Mouse (Mus musculus): Measurements from ENCODE around the gene Lrch1. TPM values are rescaled to one million over a fixed set of nuclear protein-coding genes. Genes with fewer than 3 reads are reported as not detected.
A peak's percentile ranks its signal among the peaks of the same experiment; 100 is the strongest.

Lrch1 gene
- total RNA-seq (2021) = 10 to 100 TPM in 1 of 2 experiments, 1 to 10 TPM in 1; 8.9 to 11.2 TPM
- long read RNA-seq, experiment 1, full-length matches to known transcripts = 6 of 8 reads
- long read RNA-seq, experiment 1, partial matches to known transcripts = 1 of 8 reads
- long read RNA-seq, experiment 1, other reads (novel, unspliced or antisense) = 1 of 8 reads
- long read RNA-seq, experiment 2, full-length matches to known transcripts = 6 of 13 reads
- long read RNA-seq, experiment 2, partial matches to known transcripts = 3 of 13 reads
- long read RNA-seq, experiment 2, other reads (novel, unspliced or antisense) = 4 of 13 reads

- peak; percentile 81 for DNase-seq
Measured at GRCm38 (mm10) chr14:74947376-74948013, at the start of gene Lrch1. Gene Lrch1, minus strand, starts transcription at chr14:74947876.

DNA sequence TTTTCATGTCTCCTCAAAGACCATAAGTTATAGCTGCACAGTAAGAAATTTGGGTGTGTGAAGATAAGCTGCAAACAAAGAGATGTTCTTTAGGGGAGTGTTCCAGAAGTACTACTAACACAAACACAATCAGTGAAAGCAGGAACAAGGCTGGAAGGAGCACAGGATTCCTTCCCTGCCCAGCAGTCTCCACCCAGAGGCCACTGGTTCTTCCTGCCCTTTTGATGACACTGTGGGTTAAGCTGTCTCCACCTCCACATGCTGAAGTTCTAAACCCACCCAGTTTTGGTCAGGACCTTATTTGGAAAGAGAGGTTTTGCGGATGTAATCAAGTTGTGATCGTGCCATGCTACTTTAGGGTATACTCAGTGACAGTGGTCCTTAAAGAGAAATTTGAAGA, 49.4 kb upstream of the Lrch1 start:
- DNase-seq = no peak

DNA sequence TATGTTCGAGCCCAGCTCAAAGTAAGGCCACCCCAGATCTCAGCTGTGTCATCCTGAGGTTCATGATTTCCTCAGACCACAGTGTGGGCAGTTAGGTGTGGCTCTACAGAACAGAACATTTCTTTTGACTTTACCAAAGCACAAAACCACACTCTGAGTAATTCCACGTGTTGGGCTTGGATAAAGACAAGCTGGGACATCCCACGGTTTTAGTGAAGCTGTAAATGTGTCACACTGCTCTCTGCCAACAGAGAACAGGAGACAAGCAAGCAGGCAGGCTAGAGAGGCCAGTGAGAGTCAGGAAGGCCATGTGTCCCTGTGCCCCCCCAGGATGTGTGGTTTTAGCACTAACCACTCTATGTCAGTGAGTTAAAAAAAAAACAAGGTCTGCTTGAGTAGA, 48.9 kb upstream of the Lrch1 start:
- DNase-seq = no peak

- DNase-seq = no peak
Measured at GRCm38 (mm10) chr14:74990504-74990903, 42.8 kb upstream of the Lrch1 start.

DNA sequence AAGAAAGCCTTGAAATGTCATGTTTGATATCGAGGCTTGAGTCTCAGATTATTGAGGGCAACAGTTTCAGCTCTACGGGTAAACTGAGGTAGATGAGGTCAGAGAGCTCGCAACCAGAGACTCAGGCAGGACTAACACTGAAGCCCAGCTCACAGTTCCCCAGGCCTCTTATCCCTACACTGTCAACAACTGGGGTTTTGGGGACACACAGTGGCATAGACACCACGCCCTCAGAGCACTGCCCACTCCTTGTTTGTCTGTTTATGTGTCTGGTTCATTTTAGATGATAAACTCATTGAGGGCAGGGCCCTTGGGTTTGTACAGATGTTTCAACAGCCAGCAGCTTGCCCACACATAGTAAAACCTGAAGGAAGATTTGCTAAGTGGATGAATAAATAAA, 42.2 kb upstream of the Lrch1 start:
- DNase-seq = no peak

DNA sequence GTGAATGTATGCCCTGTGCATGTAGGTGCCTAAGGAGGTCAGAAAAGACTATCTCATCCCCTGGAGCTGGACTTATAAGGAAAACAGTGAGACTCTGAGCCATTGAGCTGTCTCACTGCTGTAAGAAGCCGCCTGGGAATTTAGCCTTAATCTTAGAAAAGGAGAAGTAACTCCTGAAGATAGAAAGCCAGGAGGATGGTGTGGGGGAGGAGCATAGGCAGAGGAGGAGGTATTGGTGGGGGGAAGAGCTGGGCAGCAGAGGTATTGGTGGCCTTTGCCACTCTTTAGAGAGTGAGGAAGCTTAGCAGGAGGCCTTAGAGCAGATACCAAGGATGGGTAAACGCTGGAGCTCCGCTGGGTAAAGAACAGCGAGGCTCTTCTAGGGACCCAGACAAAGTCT, 41.6 kb upstream of the Lrch1 start:
- DNase-seq = no peak

DNA sequence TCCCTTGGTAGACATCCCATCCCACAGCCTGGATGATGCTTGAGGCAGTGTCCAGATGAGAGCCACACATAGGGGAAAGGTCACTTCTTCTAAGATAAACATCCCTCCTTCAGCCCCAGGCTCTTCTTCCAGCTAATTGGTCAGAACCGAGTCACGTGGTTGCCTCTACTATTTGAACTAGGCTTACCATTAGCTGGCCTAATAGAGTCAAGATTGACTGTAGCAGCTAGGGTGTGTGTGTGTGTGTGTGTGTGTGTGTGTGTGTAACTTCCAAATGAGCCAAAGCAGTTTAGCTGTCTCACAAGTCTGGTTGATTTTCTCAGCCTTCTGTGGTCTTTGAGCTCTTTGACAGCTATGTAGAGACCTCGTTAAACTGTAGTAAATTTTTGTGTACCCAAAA, 38.9 kb upstream of the Lrch1 start:
- no peak for DNase-seq

DNA sequence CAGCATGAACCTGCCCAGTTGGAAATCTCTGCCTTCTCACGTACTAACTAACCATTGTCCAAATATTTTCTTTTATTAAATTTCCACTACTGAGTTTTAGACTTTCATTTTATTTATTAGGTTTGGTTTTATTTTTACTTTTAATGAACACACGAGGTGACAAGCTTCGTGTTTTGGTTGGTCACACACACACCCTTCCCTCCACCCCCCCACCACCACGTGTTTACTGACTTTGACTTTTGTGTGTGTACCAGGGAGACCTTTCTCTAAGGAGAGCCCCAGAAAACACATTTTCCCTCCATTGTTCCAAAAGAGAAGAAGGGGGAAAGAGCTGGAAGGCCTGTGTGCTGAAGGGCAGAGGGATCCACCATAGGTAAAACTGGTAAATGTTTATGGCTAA, 38.0 kb upstream of the Lrch1 start:
- DNase-seq = no peak

- no peak for DNase-seq
Measured at GRCm38 (mm10) chr14:74984817-74985391, 37.2 kb upstream of the Lrch1 start.

- DNase-seq = no peak
Measured at GRCm38 (mm10) chr14:74983079-74983478, 35.4 kb upstream of the Lrch1 start.

DNA sequence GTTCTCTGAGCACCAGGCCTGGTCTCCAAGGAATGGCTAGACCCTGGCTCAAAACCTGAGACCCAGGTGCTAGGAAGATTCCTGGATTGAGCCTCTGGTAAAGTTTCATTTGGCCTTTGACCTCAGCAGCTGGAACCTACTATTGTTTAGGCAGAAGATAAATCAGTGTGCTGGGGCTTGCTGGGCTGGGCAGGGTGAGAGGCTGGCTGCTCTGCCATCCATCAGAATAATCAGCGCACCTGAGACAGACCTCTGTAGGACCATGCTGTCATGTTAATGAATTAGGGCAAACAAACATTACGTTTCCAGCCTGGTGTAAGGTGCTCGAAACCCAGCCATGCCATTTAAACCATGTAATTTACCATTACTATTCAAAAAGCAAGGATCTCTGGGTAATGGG, 33.3 kb upstream of the Lrch1 start:
- no peak for DNase-seq

DNA sequence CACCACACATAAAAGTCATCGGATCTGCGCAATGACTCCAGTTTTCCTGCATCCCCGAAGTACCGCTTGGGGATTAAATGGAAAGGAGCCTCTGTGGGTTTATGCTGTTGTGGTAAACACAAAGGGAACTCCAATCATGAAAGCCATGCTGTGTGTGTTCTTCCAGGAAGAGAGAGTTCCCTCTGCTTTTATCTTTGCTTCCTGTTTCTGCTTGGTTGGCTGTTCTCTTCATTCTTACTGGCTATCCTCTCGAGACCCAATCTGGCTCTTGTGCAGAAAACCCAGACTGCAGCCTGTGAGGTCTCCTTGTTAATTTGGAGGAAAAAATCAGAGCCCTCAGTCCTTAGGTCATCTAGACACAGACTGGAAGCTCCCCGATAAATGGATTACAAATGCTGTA, 29.3 kb upstream of the Lrch1 start:
- DNase-seq = no peak

DNA sequence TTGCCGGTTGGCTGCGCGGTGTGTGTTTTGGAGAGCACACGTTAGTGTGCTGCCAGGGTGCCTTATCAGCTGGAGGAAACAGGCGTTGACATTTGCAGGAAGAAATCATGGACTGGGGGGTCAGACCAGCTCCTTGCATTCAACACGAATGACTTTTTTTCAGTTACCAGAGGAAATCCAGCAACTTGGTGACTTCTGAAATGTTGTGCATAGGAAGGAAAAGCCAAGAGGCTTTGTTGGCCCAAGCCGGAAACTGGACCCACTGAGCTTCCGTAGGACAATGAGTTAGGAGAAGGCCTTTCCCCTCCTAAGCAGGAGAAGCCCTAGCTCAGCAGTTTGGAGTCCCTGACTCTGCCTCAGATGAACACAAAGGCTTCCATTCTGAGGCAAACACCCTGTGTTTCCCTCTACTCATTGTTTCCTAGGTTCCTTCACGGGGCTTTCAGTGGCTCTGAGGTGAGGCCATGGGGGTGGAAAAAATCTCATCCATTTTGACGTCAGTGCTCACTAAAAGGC, 26.5 kb upstream of the Lrch1 start:
- no peak for DNase-seq

GRCm38 (mm10) chr14:74972687-74973086, 25.0 kb upstream of the Lrch1 start:
- DNase-seq = no peak

DNA sequence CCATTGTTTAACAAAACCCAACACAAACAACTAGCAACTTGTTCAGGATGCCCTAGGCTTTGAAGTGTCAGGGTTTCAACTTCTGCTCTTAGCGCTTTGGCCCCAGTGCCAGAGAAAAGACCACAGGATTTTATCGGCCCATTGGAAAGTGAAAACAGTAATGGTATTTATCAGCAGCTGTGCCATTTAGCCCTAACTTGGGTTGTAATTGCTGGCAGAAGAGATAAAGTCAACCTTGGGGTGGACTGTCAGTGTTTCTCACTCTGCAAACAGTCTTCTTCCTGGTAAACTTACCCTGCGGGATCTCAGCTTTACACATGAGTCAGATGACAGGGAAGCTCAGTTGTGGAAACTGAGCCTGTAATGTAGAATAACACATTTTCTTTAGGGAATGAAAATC, 24.5 kb upstream of the Lrch1 start:
- no peak for DNase-seq

GRCm38 (mm10) chr14:74963402-74963764, 15.7 kb upstream of the Lrch1 start:
- DNase-seq = no peak

DNA sequence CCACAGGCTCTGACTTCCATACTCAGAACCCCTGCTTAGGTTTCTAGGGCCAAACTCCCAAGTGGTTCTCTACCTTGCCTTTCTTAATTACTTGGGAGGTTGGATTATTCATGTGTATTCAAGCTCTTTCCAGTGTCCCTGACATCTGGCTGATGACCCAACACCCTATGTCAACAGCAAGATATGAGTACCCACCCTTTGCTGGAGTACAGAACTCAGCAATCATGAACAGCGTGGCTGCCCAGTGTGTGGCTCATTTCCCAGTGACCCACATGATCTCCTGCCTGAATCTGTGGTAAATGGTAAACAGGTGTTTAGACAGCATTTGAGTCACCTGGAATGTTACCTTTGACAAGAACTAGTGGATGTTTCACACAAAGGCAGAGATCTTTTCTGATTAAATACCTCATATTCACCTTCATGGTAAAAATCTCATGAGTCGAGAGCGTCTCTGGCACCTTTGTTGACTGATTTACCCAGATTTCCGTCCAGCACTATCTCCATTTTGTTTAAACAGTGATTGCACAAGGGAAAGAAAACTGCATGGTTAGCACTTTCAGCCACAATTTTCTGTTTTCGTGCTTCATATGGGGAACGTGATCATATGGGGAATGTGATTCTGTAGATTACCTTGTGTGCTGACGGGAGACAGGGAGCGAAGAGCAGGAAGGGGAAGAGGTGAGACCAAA, 15.2 kb upstream of the Lrch1 start:
- no peak for DNase-seq

DNA sequence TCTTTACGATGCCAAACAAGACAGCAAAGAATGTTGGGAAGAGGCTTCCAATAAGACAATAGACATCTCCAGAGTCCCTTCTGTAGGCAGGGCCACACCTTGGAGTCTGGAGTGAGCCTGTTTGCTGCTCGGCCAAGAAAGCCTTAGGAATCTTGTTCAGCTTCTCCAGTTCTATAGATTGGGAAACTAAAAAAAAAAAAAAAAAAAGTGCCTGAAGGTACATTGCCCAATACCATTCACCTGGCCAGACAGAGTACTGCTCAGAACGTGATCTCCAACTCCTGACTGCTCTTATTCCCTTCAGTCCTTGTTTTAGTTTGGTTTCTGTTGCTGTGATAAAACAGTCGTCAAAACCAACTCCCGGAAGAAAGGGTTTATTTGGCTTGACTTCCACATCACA, 12.9 kb upstream of the Lrch1 start:
- DNase-seq = no peak

DNA sequence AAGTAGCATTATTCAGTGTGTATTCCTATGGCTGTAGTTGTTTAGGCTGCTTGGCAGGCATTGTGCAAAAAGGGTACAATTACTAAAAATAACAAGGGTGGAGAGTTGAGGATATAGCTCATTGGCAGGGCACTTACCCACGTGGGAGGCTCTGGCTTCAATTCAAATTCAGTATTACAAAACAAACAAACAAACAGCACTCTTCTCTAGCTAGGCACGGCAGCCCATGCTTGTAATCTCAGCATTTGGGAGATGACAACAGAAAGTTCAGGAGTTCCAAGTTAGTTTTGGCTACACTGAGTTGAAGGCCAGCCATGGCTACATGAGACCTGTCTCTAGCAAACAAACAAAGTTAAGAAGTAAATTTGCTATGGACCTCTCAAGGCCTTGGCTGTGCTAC, 9.0 kb upstream of the Lrch1 start:
- DNase-seq = no peak

DNA sequence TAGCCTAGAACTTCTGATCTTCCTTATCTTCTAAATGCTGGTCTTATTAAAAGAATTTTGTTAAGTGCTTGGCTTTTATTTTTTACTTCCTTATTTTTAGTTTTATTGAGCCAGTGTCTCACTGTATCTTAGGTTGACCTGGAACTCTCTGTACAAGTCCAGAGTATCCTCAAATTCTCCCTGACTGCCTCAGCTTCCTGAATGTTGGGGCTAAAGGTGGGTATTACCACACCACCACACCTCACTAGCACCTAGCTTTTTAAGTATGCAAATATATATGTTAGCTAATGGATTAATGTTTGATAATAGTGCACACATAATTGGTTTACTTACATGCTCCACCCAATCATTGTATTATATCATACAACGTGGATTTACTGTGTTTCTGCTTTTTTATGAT, 8.6 kb upstream of the Lrch1 start:
- DNase-seq = no peak

DNA sequence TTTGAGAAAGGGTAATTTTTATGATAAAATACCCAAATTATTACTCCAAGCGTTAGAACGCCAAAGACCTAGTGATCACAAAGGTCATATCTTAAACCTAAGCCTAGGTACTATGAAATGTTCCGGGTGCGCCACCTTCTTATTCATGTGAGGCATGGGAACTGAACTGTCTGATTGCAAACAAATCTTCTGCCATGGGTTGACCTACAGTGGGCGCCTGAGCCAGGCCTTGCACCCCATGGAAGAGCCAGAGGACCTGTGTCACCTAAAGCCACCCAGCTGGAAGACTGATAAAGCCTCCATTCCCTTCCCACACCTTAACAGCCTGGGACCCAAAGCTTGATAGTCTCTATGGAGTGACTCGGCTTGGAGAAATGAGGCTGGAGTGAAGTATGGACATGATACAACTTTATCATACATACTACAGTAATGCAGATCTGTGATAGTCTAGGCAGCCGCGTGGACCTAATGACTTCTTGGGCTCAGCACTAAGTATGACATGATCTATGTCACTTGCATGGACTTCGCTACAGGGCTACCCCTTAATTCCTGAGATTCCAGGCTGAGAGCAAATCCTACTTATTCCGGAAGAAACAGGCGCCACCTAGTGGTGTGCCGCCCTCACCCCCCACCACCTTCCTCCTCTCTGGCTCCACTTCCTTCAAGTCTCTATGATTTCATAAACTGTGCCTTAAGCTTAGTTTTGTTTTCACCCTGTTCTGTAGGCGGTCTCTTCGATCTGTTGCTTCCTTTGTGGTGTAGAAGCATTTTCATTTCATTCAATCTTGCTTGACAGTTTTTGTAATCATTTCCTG, 957 bp upstream of the Lrch1 start:
- DNase-seq = peak; percentile 71

GRCm38 (mm10) chr14:74948014-74948396, 329 bp upstream of the Lrch1 start:
- no peak for DNase-seq
